Mouse (Mus musculus) testis, adult 2 months (tissue): ENCODE results near the gene Birc6.

Source experiments
- CTCF ChIP-seq: fragments of 200-500 bp; IDR thresholded peaks from 2 replicates; pipeline ENCODE4 v1.5.1; 2012; ENCODE audit warnings: low read depth, mild to moderate bottlenecking, inconsistent platforms, low read length, moderate library complexity; ENCODE audit not compliant: control insufficient read depth, insufficient read depth, insufficient replicate concordance
- POLR2A ChIP-seq: fragments of 200-500 bp; IDR thresholded peaks from 2 replicates; pipeline ENCODE4 v1.6.1; 2012; ENCODE audit warnings: low read depth, mild to moderate bottlenecking, inconsistent platforms, low read length, moderate library complexity; ENCODE audit not compliant: control insufficient read depth

DNA sequence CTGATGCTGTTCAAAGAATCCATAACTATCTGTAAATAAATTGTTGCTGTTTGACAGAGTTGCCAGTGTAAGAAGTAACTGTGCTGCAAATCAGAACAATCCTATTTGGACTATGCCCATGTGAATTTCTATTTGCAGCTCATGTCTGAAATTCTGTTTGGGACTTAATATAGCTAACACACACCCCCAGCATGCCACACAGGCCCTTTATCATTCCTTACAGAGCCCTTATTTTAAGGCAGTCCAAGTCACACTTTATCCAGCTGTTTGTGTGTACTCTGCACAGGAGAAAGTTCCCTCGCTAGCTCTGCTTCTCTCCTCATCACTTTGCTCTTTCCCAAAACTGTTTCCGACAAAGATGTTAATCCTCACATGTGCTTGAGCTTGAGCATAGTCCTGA is 15.5 kb downstream of the Birc6 start:
- TF ChIP-seq POLR2A: no peak
- no peak for TF ChIP-seq CTCF
